Mouse (Mus musculus) mouse trophoblast stem cell (cell line): ENCODE measurements around the gene Btg2.

Source experiments
- in situ Hi-C, 2 experiments: fragments of 300-500 bp; cut with MseI, MboI; formaldehyde crosslinking; loops; 2 replicates in 1 of 2; 3 replicates in 1 of 2; pipeline ENCODE4 v1.15.1; 2025

Gene Btg2

GRCm38 (mm10) chr1:134059739-134060695 is 18.9 kb downstream of the Btg2 start:
- in situ Hi-C loops = loop anchor here in 1 of 2 experiments (5.0 kb wide), 1 partner anchor 47 kb away; no protein-coding TSS in a partner anchor

DNA sequence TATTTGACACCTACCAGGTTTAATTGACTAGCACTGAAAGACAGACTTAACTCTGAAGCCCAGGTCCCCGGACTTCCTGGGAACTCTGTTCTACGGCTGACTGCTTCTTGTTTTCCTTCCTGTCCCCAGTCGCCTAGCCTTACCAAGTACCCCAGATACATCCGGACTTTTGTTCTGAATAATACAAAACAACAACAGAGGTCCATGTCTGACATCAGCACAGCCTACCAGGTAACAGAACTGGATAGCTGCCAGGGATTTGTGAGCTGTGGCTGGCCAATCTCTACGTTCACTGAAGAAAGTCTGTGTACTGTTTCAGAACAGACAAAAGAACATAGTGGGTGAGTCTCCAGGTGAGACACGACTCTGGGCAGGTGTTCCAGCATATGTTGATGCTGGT is 20.1 kb downstream of the Btg2 start:
- in situ Hi-C loops = loop anchor here in 1 of 2 experiments (5.0 kb wide), 1 partner anchor 48 kb away; no protein-coding TSS in a partner anchor

GRCm38 (mm10) chr1:134057736-134058135 is 21.2 kb downstream of the Btg2 start:
- in situ Hi-C loops = loop anchor here in 1 of 2 experiments (5.0 kb wide), 1 partner anchor 50 kb away; no protein-coding TSS in a partner anchor

DNA sequence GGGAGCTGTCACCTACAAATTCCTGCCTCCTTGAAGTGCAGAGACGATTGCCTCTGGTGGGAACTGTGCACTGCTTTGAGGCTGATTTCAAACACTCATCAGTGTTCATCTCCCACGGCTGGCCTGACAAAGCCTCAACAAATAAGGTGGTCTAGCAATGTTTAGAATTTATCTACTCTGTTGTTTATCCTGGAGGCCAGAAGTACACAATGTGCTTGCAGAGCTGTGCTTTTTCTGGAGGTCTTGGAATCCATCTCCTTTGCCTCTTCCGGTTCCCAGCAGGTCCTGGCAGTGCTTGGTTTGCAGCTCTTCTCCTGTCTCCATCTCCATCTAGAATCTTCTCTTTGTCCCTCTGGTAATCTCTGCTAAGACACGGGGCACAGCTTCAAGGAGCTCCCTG is 22.6 kb downstream of the Btg2 start:
- in situ Hi-C loops = loop anchor here in 1 of 2 experiments (5.0 kb wide), 1 partner anchor 51 kb away; no protein-coding TSS in a partner anchor

DNA sequence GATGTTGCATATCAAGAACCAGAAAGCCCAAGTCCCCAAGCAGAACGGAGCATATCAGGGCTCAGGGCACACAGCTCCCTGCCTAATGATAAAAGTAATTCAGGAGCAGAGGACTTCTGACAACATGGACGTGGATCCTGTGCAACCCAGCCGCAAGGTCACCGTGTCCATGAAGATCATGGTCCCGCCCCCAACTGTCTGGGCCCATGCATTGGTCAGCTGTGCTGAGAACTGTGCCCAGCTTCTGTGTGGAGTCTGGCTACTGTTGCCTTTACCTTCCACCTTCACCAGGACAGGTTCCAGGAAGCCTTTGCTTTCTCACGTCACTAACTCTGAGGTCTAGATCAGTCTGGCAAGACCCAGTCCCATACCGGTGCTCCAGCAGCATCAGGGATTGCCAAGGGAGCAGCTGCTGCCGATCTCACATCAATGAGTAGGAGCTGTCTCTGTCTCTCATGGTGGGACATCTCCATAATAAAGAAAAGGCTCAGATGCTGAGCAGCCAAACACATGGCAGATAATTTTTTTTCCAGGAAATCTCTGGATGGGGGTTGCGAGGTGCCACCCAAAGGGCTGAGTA is 23.2 kb downstream of the Btg2 start:
- in situ Hi-C loops = loop anchor here in 1 of 2 experiments (5.0 kb wide), 1 partner anchor 52 kb away; no protein-coding TSS in a partner anchor

DNA sequence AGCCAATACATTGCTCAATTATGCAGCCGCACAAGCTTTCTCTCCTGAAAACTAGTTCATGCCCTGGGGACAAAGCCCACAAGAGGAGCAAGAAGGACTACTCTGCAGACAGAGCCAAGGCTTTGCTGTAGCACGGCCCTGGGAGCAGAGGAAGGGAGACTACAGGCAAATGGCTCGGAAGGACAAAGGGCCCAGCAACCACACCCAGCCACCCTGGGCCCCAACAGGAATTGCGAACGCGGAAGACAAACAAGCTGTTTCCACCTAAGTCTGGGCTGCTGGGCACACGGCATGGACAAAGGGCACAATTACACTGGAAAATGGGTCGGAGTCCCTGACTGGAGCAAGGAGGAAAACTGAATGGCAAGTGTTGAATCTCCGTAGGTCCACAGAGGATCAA is 23.9 kb downstream of the Btg2 start:
- in situ Hi-C loops = loop anchor here in 1 of 2 experiments (5.0 kb wide), 1 partner anchor 52 kb away; no protein-coding TSS in a partner anchor

DNA sequence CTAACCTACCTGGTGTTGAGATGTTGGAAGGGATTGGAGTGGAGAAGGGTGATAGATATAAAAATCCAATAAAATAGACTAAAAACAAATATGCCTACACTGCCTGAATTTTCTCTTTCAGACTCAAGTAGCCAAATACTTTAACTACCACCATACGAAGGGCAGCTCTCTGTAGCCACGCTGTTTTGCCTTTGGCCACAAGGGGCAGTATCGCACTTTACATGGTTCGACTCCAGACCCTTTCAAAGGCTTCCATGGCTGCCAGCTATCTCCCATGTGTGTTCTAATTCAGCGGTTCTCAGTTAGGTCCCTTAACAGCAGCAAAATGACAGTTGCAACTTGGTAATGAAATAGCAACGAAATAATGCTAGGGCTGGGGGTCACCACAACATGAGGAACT is 25.7 kb downstream of the Btg2 start:
- in situ Hi-C loops = loop anchor here in 1 of 2 experiments (5.0 kb wide), 1 partner anchor 54 kb away; no protein-coding TSS in a partner anchor

- in situ Hi-C loops = loop anchor here (5.0 to 10.0 kb wide), 2 partner anchors 137 to 315 kb away; no protein-coding TSS in a partner anchor
Measured at GRCm38 (mm10) chr1:134049542-134049941, 29.4 kb downstream of the Btg2 start.

DNA sequence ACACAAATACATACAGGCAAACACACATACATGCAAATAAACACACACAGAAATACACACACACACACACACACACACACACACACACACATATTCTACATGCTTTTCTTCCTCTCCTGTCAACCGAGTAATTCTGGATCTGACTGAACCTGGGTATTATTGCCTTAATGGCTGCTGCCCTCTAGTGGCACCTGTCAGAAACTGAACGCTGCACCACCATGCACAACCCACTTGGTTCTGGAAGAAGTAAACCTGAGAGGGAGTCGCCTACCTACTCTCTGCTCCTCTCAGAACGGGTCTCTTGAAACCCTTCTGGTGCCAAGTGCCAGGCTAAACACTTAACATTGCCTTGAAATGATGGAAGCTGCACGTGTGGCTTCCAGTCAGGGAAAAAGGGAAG is 30.2 kb downstream of the Btg2 start:
- in situ Hi-C loops = loop anchor here (5.0 to 10.0 kb wide), 2 partner anchors 136 to 314 kb away; no protein-coding TSS in a partner anchor

- in situ Hi-C loops = loop anchor here (5.0 to 10.0 kb wide), 2 partner anchors 135 to 313 kb away; no protein-coding TSS in a partner anchor
Measured at GRCm38 (mm10) chr1:134047431-134047830, 31.5 kb downstream of the Btg2 start.

DNA sequence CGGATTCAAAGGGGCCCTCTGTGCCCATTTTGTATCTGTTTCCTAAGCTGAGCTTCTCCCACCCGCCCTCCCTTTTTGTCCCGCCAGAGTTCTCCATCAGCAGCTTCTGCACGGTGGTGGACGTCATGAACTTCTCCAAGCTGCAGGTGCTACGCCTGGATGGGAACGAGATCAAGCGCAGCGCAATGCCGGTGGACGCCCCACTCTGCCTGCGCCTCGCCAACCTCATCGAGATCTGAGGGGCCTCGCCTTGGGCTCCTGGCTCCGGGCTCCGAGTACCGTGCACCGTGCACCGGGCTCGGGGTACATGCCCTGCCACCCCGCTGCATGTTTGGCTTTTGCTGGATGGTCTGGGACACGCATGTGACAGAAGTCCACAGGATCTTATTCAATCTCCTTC is 32.5 kb downstream of the Btg2 start:
- in situ Hi-C loops = loop anchor here (5.0 to 10.0 kb wide), 2 partner anchors 134 to 312 kb away; no protein-coding TSS in a partner anchor

DNA sequence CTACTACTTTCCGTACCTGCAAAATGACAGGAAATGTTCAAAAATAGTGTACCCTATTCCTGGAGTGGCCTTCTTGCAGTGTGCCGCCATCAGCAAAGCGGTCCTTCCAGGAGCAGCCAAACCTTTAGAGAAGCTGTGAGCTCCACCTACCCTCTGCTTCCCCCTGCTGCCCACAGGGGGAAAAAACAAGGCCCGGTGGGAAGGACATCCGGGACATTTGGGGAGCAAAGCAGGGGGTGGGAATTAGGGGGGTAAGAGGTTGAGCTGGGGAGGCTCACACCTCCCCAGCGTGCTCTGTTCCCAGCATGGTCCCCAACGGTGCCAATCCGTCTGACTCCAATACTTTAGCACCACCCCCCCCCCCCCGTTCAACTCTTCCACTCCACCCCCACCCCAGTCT is 32.9 kb downstream of the Btg2 start:
- in situ Hi-C loops = loop anchor here (5.0 to 10.0 kb wide), 2 partner anchors 134 to 311 kb away; no protein-coding TSS in a partner anchor

DNA sequence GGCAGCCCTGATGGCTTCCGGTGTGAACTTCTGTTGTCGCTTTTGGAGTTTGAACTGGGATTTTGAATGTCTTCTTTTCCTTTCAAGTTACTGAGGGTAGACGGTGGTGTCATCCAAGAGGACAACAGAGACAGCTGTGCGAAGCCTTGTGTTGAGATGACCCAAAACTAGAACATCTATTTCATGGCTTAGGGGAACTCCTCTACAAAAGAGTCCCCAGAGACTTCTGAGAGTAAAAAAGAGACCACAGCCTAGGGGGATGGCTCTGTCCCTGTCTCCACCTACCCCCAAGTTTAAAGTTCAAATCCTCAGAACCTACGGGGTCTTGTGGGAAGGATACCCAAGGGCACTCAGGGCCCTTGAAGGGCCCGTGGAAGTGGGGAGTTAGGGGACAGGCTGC is 34.1 kb downstream of the Btg2 start:
- in situ Hi-C loops = loop anchor here (5.0 to 10.0 kb wide), 2 partner anchors 133 to 310 kb away; no protein-coding TSS in a partner anchor

GRCm38 (mm10) chr1:134042341-134042740 is 36.6 kb downstream of the Btg2 start:
- in situ Hi-C loops = loop anchor here (5.0 to 10.0 kb wide), 2 partner anchors 130 to 308 kb away; no protein-coding TSS in a partner anchor

DNA sequence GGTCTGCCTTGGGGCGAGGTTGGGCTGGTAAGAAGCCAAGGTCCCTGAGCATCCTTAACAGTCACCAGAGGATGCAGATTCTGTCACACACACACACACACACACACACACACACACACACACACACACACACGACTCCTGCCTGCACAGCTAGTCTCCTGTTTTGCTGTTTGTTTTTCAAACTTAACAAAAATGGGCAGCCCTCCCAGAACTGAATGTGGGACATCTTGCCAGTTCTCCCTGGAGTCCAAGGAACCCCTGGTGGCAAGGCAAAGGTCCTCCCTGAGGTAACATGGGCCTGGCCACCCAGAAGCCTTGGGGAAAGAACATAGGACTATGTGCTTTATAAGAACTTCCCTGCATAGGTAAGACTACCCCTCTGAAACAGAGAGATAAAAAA is 37.0 kb downstream of the Btg2 start:
- in situ Hi-C loops = loop anchor here (5.0 to 10.0 kb wide), 2 partner anchors 130 to 307 kb away; no protein-coding TSS in a partner anchor

GRCm38 (mm10) chr1:134039361-134039760 is 39.6 kb downstream of the Btg2 start:
- in situ Hi-C loops = no loop called here

DNA sequence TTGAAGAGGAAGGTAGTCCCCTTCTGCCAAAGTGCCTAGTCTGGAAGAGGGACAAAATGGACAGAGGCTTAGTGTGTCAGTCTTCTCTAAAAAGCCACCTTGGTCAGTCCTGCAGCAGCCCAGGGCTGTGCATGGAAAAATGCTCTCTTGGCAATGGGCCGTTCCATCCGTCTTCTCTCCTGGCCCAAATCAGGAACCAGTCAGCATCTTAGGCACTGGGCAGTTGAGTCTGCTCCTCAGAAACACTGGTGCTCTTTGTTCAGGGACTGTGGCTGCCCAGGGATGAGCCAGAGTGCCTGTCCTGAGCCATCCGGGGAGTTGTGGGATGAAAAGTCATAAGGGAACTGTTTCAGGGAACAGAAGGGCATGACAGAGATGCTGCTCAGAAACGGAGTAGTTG is 40.6 kb downstream of the Btg2 start:
- in situ Hi-C loops = no loop called here

GRCm38 (mm10) chr1:134037172-134037571 is 41.7 kb downstream of the Btg2 start, which contains the start of gene Fmod:
TSS of gene Fmod (plus strand) at chr1:134037254.
- in situ Hi-C loops = no loop called here

GRCm38 (mm10) chr1:134036492-134036891 is 42.4 kb downstream of the Btg2 start:
- in situ Hi-C loops = no loop called here

DNA sequence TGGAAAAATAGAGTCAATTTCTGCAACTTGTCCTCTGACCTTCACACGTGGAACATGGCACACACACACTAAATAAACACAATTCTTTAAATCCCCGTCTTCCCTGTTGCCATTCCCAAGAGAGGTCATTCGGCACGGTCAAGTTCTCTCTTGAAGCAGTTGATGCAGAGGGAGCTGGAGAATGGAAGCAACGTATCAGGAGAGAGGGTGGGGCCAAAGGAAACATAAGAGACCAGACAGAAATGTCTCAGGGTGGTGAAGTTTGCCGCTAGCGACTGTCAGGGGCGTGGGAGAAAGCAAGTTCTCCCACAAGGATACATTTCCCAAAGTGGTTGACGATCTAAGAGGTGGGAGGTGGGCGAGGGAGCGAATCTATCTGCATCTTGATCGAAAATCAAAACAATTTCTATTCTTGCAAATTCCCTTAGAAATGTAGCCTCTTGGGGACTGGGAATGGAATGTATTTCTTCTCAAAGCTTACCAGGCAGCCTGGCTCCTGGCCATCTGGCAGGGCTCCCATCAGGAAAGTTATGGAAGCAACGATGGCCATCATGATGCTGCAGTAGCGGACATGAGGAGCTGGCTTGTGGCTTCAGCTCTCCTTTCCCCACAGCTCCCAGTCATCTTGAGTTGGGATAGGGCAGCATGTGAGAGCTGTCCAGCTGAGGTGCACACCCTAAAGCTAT is 50.6 kb downstream of the Btg2 start:
- in situ Hi-C loops = no loop called here

DNA sequence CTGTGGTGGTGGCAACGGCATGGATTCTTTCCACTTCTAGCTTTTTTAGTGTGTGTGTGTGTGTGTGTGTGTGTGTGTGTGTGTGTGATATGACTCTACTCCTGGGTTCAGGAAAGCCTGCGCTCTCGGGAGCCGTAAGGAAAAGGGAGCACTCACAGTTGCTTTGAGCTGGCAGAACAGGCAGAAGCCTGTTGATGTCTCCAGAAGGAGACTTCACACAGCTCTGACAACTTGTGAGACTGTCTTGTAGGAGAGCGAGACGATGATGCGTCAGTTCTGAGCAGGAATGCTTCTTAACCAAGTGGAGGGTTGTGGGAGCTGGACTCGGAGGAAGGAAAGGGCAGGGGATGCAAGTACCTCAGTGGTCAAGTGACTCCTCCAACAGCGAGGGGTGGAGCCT is 52.2 kb downstream of the Btg2 start:
- in situ Hi-C loops = no loop called here
